Mouse (Mus musculus): ENCODE measurements at regions not wholly inside any gene's neighbourhood (a gene's known extent, or its start where the extent isn't known, plus 50 kb on each side); places are given as distances from the start of the nearest gene placed in this dataset.

- DNase-seq (ENCODE audit: extremely low spot score, low read depth, low spot score), result no peak
Measured at GRCm38 (mm10) chr1:122607309-122607708, 1039.5 kb upstream of the Ddx18 start.

- DNase-seq (ENCODE audit: extremely low spot score, low read depth, low spot score), result no peak
Measured at GRCm38 (mm10) chr1:122575954-122576353, 1008.2 kb upstream of the Ddx18 start.

DNA sequence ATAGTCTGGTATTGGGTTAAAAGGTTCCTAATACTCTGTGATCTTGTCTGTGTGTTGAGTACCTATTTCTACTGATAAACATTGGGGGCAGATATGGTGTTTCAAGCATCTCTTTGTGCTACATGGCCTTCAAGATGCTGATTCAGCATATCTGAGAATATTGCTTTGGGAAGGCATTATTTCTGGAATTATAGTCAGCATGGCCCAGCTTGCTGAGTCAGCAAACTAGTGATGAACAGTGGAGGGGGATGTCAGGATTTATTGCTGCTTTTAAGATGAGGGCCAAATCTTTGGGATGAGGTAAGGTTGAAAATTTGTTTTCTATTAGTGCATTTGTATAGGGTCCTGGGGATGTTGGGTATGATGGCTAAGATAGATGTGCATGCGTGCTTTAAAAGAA is 983.8 kb upstream of the Ddx18 start:
- DNase-seq (ENCODE audit: extremely low spot score, low read depth, low spot score), result no peak

- no peak for DNase-seq (ENCODE audit: extremely low spot score, low read depth, low spot score)
Measured at GRCm38 (mm10) chr1:122509580-122509979, 941.8 kb upstream of the Ddx18 start.

DNA sequence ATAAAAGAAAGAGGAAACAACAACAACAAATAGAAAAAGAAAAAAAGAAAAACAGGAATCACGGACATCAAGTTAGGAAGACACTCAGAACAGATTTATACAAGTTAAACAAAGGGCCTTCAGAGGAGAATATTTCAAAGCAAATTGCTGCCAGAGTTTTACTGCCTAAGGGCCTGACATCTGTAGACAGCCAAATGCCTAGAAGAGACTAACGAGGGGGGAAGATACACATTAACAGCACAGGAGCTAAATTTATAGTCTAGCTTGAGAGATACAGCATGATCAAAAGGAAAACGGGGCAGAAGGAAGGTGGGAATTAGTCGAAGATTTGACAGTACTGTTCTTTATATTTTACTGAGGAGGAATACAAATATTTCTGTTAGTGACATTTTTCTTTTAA is 933.9 kb upstream of the Ddx18 start:
- no peak for DNase-seq (ENCODE audit: extremely low spot score, low read depth, low spot score)

DNA sequence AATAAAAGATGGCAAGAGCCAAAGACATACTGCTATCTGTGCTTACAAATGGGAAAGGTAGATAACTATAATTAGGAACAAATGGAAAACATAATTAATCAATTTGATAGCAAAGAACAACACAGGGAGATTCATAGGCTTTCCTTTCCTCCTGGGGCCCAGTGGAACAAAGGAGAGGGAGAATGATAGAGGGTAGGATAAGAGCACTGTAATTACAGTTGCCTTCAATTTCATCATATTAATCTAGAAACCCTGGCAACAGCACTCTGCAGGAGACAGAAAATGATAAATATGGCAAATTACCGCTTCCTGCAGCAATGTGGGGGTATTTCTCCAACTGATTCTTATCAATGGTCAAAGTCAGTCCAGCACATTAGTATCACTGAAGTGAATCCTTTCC is 910.2 kb upstream of the Ddx18 start:
- no peak for DNase-seq (ENCODE audit: extremely low spot score, low read depth, low spot score)

GRCm38 (mm10) chr1:122463931-122464330 is 896.1 kb upstream of the Ddx18 start:
- DNase-seq (ENCODE audit: extremely low spot score, low read depth, low spot score), result no peak

DNA sequence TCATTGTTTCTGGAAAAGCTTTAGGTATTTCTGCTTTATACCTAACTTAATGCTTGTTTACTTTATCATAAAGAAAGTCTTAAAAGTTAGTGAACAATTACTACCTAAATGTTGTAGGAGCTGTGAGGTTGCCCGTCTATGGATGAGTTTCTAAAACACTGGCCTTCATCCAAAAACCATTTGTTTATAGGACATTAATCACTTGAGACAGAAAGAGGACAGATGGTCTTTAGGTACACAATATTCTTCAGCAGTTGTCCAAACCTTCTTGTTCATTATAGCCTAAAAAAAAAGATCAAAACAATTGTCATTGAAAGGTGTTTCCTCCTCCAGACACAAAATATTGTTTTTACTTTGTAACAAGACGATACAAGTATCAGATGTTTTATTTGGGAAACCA is 891.3 kb upstream of the Ddx18 start:
- no peak for DNase-seq (ENCODE audit: extremely low spot score, low read depth, low spot score)

DNA sequence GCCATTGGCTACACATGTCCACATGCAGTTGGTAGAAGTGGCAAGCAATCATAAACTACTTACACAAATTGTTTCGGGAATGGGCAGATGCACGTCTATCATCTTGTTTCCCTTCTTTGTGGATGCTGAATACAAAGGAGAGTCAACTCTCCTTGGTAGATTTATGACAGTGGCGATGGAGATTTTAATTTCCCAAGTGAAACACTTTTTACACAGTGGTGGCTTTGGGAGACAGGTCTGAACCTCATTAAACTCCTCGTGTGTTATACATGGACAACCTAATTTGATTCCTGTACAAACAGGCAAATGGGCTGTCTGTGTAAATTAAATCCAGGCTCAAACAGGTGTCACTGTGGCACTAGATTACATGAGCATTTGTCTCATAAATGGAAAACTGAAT is 887.1 kb upstream of the Ddx18 start:
- no peak for DNase-seq (ENCODE audit: extremely low spot score, low read depth, low spot score)

DNA sequence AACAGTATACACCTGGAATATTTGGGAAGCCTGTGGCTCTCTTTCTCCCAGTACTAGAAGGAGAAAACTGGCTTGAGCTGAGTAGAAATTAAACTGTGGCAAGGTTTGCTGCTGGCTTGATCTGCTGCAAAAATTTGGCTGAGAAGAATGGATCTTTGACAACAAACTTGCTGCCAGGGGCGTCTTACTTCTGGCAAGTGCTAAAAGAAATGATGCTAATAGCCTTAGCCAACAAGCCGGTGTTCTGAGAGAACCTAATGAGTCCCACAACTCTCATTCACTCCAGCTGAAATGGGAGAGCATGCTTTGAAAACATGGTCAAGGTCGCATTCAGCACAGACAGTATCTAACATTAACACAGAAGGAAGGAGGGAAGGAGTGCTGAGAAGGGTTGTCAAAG is 885.8 kb upstream of the Ddx18 start:
- DNase-seq (ENCODE audit: extremely low spot score, low read depth, low spot score), result no peak

- no peak for DNase-seq (ENCODE audit: extremely low spot score, low read depth, low spot score)
Measured at GRCm38 (mm10) chr1:122439358-122439757, 871.6 kb upstream of the Ddx18 start.

- DNase-seq (ENCODE audit: extremely low spot score, low read depth, low spot score), result no peak
Measured at GRCm38 (mm10) chr1:122423503-122423902, 855.7 kb upstream of the Ddx18 start.

- DNase-seq (ENCODE audit: extremely low spot score, low read depth, low spot score), result no peak
Measured at GRCm38 (mm10) chr1:122396342-122396741, 828.6 kb upstream of the Ddx18 start.

DNA sequence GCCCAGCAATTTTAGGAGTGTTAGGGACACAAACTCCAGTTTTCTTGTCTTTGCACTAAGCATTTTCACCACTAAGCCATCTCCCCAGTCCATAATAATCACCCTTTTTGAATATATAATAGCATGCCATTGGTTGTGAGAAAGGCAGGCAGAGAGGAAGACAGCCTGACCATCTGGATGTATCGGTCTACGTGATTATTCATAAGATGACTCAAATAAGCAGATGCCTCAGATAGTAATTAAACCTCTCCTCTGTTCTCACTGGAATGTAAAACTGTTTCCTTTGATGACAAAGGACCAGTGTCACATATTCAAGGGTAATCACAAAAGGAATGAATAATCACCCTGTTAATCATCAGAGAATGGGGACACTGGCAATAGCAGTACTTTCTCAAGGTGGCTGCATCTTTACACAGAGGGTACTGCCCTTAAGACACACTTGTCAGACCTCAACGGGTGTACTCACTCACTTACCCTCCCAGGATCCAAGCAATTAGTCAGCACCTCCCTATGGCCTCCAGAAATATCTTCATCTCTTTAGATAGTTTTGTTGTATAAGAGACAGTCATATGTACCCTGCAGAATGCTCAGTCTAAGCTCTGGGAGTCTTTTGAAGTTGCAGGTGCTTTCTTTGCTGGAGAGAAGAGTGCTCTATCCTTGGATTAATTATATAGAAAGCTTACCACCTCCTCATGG is 826.0 kb upstream of the Ddx18 start:
- no peak for DNase-seq (ENCODE audit: extremely low spot score, low read depth, low spot score)

- peak; percentile 100 for DNase-seq (ENCODE audit: extremely low spot score, low read depth, low spot score)
Measured at GRCm38 (mm10) chr1:122357015-122357414, 789.2 kb upstream of the Ddx18 start.

GRCm38 (mm10) chr1:122351530-122351929 is 783.7 kb upstream of the Ddx18 start:
- DNase-seq (ENCODE audit: extremely low spot score, low read depth, low spot score), result no peak

GRCm38 (mm10) chr1:122333267-122333666 is 765.5 kb upstream of the Ddx18 start:
- no peak for DNase-seq (ENCODE audit: extremely low spot score, low read depth, low spot score)

DNA sequence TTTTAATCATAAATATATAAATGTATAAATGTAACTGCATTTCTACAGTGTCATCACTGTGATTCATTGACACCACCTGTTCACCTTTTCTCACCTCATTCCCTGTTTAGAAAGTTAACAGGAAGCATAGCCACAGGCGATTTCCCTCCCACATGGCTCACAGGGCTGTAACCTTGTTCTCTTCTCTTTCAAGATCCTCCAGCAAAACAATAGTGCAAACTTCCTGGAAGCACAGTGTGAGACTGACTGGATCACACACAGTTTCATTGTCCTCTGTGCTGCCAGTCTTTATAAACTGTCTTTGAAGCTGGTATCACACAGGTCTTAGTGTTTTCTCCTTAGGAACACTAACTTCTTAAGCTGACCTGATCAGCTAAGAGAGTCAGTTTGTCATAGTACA is 760.5 kb upstream of the Ddx18 start:
- no peak for DNase-seq (ENCODE audit: extremely low spot score, low read depth, low spot score)
